Mouse (Mus musculus) layer of hippocampus, adult 9-11 months (tissue): Measurements from ENCODE around the gene Ccdc62.
A peak's percentile ranks its signal among the peaks of the same experiment; 100 is the strongest.

Experiments
- DNase-seq: peaks from one replicate; pipeline ENCODE4 v3.0.0; 2022

Ccdc62 gene

GRCm38 (mm10) chr5:123930508-123930989 is at the start of gene Ccdc62:
TSS of gene Ccdc62 (plus strand) at chr5:123930679.
- DNase-seq: peak; percentile 94

GRCm38 (mm10) chr5:123880778-123881177 is 49.7 kb upstream of the Ccdc62 start:
- no peak for DNase-seq

- no peak for DNase-seq
Observed at GRCm38 (mm10) chr5:123883891-123884290, 46.6 kb upstream of the Ccdc62 start.

- no peak for DNase-seq
Observed at GRCm38 (mm10) chr5:123884332-123884731, 46.1 kb upstream of the Ccdc62 start.

- DNase-seq: no peak
Observed at GRCm38 (mm10) chr5:123886365-123886764, 44.1 kb upstream of the Ccdc62 start.

- no peak for DNase-seq
Observed at GRCm38 (mm10) chr5:123890312-123890711, 40.2 kb upstream of the Ccdc62 start.

GRCm38 (mm10) chr5:123890987-123891386 is 39.5 kb upstream of the Ccdc62 start:
- DNase-seq: no peak

- DNase-seq: peak; percentile 53
Observed at GRCm38 (mm10) chr5:123891669-123892068, 38.8 kb upstream of the Ccdc62 start.

- DNase-seq: no peak
Observed at GRCm38 (mm10) chr5:123893520-123893919, 37.0 kb upstream of the Ccdc62 start.

GRCm38 (mm10) chr5:123896395-123896794 is 34.1 kb upstream of the Ccdc62 start:
- no peak for DNase-seq

GRCm38 (mm10) chr5:123897352-123897751 is 33.1 kb upstream of the Ccdc62 start:
- DNase-seq: peak; percentile 88

- DNase-seq: no peak
Observed at GRCm38 (mm10) chr5:123904059-123904672, 26.3 kb upstream of the Ccdc62 start.

- no peak for DNase-seq
Observed at GRCm38 (mm10) chr5:123906146-123906975, 24.1 kb upstream of the Ccdc62 start.

- DNase-seq: peak; percentile 97
Observed at GRCm38 (mm10) chr5:123906976-123907630, 23.4 kb upstream of the Ccdc62 start, which contains the start of gene Denr. TSS of gene Denr (plus strand) at chr5:123907175.

- DNase-seq: no peak
Observed at GRCm38 (mm10) chr5:123907631-123907977, 22.9 kb upstream of the Ccdc62 start.

- no peak for DNase-seq
Observed at GRCm38 (mm10) chr5:123914852-123915251, 15.6 kb upstream of the Ccdc62 start.

- DNase-seq: no peak
Observed at GRCm38 (mm10) chr5:123922112-123922511, 8.4 kb upstream of the Ccdc62 start.

- DNase-seq: no peak
Observed at GRCm38 (mm10) chr5:123927118-123927517, 3.4 kb upstream of the Ccdc62 start, which contains the start of gene Gm43518. TSS of gene Gm43518 (plus strand) at chr5:123927418.

GRCm38 (mm10) chr5:123931131-123931530 is 652 bp downstream of the Ccdc62 start:
- no peak for DNase-seq

GRCm38 (mm10) chr5:123932927-123933326 is 2.4 kb downstream of the Ccdc62 start:
- DNase-seq: no peak

- DNase-seq: no peak
Observed at GRCm38 (mm10) chr5:123933556-123933955, 3.1 kb downstream of the Ccdc62 start.

GRCm38 (mm10) chr5:123933957-123934591 is 3.6 kb downstream of the Ccdc62 start:
- DNase-seq: no peak

- no peak for DNase-seq
Observed at GRCm38 (mm10) chr5:123935931-123936330, 5.5 kb downstream of the Ccdc62 start.
